Mouse (Mus musculus) heart, adult 8-10 months (tissue): ENCODE data around the gene B3galnt2. TPM values are rescaled to one million over a fixed set of nuclear protein-coding genes. Genes with fewer than 3 reads are reported as not detected.
A peak's percentile ranks its signal among the peaks of the same experiment; 100 is the strongest.
"Not testable (repeated sequence)": the region's sequence is repeated elsewhere in the genome, so short reads cannot be mapped to it uniquely, and the experiment has no call there.

Source experiments
- DNase-seq: peaks from one replicate; pipeline ENCODE4 v3.0.0; 2022; ENCODE audit warnings: low spot score
- total RNA-seq, 4 experiments: library from RNA; stranded (reverse); gene quantifications; 2 replicates each; pipeline ENCODE4 v1.2.4; 2022

Gene B3galnt2
- total RNA-seq, 4 experiments from 2014 or later, result 25.6 to 33.4 (median 29.0) TPM

DNA sequence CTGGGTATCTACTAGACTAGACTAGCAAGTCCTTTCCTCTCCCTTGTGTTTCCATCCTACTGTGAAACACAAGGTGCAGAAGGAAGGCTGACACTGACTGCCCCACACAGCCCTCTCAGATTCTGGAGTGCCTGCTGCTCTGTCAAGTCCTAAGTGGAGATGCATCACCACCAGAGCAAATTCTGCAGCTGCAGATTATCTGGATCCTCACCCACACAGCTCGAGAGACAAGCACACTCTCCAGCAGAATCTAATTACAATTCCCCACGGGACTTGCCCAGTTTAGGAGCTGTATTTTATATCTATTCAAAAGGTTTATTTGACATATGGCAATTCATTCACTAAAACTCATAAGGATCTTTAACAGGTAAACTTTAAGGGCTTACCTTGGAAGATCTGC lies 51.8 kb downstream of the B3galnt2 start:
- no peak for DNase-seq

GRCm38 (mm10) chr13:14011454-14011995 lies 57.3 kb downstream of the B3galnt2 start:
- DNase-seq, result no peak

DNA sequence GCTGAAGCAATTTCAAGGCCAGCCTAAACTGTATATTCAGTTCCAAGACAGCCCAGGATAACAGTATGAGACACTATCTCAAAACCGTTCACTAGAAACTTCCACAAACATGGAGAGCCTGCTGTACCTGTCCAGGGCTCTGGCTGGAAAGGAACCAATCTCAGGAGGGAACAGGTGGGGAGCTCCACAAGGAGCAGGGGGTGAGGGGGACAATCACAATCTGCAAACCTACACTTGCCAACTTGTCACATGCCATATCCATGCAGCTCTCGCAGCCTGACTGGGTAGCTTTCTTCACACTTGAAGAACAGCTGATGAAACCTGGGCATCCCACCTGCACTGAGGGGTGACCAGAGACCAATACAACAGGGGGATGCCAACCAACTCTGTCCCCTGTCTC lies 59.7 kb downstream of the B3galnt2 start:
- DNase-seq, result no peak

GRCm38 (mm10) chr13:14014540-14014939 lies 60.3 kb downstream of the B3galnt2 start:
- no peak for DNase-seq

- no peak for DNase-seq
Observed at GRCm38 (mm10) chr13:14015609-14016008, 61.3 kb downstream of the B3galnt2 start.

GRCm38 (mm10) chr13:14018283-14018682 lies 64.0 kb downstream of the B3galnt2 start:
- DNase-seq, result no peak

DNA sequence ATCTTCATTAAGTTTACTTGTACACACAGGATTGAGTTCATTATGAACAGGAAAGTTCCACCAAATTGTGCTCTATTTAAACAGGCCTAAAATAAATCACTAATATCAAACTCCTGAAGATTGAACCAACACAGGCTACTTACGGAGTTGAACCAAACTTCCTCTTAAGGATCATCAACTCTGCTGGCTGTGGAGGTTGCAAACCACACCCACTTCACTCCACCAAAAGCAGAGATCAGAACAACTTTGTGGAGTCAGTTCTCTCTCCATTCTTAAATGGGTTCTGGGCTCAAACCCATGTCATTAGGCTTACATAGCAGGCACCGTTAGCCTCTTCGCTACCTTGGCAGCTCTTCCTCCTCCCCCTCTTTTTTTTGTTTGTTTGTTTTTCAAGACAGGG lies 64.6 kb downstream of the B3galnt2 start:
- no peak for DNase-seq

GRCm38 (mm10) chr13:14021417-14021816 lies 67.1 kb downstream of the B3galnt2 start:
- not testable (repeated sequence) for DNase-seq

GRCm38 (mm10) chr13:14025554-14025953 lies 71.3 kb downstream of the B3galnt2 start:
- no peak for DNase-seq

GRCm38 (mm10) chr13:14026154-14026820 lies 72.0 kb downstream of the B3galnt2 start:
- DNase-seq, result no peak

GRCm38 (mm10) chr13:14033309-14034072 lies 79.2 kb downstream of the B3galnt2 start:
- DNase-seq, result no peak

GRCm38 (mm10) chr13:14034073-14034348 lies 79.7 kb downstream of the B3galnt2 start:
- DNase-seq, result peak; percentile 16

- DNase-seq, result not testable (repeated sequence)
Observed at GRCm38 (mm10) chr13:14035352-14035751, 81.1 kb downstream of the B3galnt2 start.

DNA sequence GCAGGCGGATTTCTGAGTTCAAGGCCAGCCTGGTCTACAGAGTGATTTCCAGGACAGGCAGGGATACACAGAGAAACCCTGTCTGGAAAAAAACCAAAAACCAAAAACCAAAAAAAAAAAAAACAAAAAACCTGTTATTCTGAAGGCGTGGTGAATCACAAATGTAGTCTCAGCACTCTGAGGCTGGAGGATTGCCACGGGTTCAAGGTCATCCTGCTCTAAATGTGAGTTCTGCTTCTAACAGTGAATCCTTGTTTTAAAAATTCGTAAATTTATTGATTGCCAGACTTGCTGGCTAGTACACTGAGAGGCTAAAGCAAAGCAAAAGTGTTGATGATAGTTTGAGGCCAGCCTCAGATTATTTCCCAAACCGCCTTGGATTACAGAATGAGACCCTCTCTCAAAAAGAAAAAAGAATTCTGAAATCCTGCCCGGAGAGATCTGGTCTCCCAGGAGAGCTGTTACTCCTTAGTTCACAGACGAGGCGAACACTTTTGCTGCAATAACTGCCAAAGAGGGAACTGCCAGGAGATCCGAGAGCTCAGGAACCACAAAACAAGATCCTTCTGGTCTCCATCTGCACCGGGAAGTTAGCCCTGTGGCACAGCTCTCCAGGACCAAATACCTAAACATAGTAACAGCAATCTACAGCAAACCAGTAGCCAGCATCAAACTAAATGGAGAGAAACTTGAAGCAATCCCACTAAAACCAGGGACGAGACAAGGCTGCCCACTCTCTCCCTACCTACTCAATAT lies 81.8 kb downstream of the B3galnt2 start:
- peak; percentile 17 for DNase-seq

DNA sequence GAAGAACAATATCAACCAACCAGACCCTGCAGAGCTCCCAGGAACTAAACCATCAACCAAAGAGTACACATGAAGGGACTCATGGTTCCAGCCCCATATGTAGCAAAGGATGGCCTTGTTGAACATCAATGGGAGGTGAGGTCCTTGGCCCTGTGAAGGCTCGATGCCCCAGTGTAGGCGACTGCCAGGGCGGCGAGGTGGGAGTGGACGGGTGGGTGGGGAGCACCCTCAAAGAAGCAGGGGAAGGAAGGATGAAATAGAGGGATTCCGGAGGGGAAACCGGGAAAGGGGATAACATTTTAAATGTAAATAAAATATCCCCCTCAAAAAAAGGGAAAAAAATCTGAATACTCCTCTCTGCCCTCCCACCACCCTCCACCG lies 84.6 kb downstream of the B3galnt2 start:
- no peak for DNase-seq

- DNase-seq, result peak; percentile 92
Observed at GRCm38 (mm10) chr13:14039292-14039965, 85.2 kb downstream of the B3galnt2 start, which contains the start of gene Tbce. Gene Tbce, minus strand, starts transcription at chr13:14039638.

DNA sequence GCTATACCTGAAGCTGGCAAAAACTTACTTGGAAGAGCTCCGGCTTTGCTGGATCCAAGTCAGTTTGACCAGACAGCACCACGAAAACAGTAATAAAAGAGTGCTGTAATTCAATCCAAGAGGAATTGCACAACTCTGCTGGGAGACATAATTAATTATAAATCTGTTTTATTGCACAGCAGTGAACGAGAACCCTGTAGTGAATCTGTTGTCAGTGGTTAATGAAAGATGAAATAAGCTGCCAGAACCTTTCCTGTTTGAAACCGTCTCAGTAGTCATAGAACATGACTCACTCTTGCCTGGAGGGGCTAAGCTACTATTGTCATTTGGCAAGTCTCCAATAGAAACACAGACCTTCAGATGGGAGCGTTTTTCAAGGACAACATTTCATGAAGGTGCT lies 85.9 kb downstream of the B3galnt2 start:
- peak; percentile 16 for DNase-seq

DNA sequence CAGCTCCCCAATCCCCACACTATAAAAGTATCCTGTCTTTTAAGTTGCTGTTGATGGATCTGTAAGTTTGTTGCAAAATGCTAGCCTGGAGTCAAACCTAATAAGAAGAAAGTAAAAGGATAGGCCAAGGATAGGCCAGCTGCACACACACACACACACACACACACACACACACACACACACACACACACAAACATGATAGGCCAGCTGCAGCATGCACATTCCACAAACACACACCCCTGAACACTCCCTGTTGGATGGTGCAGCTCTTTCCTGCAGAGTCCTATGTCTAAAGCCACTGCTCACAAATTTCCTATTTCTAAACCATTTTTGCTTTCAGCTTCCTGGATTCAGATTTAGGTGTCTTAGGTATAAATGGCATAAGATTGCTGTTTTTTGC lies 89.6 kb downstream of the B3galnt2 start:
- DNase-seq, result no peak

- no peak for DNase-seq
Observed at GRCm38 (mm10) chr13:14044521-14044920, 90.3 kb downstream of the B3galnt2 start.
